Mouse (Mus musculus): ENCODE data around the gene Rhox4b. TPM values are rescaled to one million over a fixed set of nuclear protein-coding genes. Genes with fewer than 3 reads are reported as not detected.
"Not testable (repeated sequence)": the region's sequence is repeated elsewhere in the genome, so short reads cannot be mapped to it uniquely, and the experiment has no call there.

Gene Rhox4b
- not detected in 2 replicates for polyA plus RNA-seq (2011; ENCODE audit: insufficient read depth, insufficient read length, low read depth, missing spikeins)

- H3K9me3 ChIP-seq (replicated peaks; ENCODE audit: control insufficient read depth, insufficient read depth, low read length, poor library complexity, severe bottlenecking); H3K4me3 ChIP-seq (ENCODE audit: low read depth, low read length); H3K27me3 ChIP-seq (ENCODE audit: control insufficient read depth, insufficient read depth, low read length, poor library complexity, severe bottlenecking); H3K36me3 ChIP-seq (ENCODE audit: control insufficient read depth, insufficient read depth, low read length, poor library complexity, severe bottlenecking); H3K27ac ChIP-seq (ENCODE audit: insufficient read depth, low read length); H3K9ac ChIP-seq (ENCODE audit: low read depth, poor library complexity, severe bottlenecking); H3K4me1 ChIP-seq (ENCODE audit: control insufficient read depth, insufficient read depth, low read length): not testable (repeated sequence)
These were observed at the start of gene Rhox4b for GRCm38 (mm10) chrX:37432194-37432593. Gene Rhox4b (plus strand): TSS chrX:37432494.

- H3K27me3 ChIP-seq (ENCODE audit: control insufficient read depth, insufficient read depth, low read length, poor library complexity, severe bottlenecking); H3K9me3 ChIP-seq (replicated peaks; ENCODE audit: control insufficient read depth, insufficient read depth, low read length, poor library complexity, severe bottlenecking); H3K36me3 ChIP-seq (ENCODE audit: control insufficient read depth, insufficient read depth, low read length, poor library complexity, severe bottlenecking); H3K9ac ChIP-seq (ENCODE audit: low read depth, poor library complexity, severe bottlenecking); H3K27ac ChIP-seq (ENCODE audit: insufficient read depth, low read length); H3K4me1 ChIP-seq (ENCODE audit: control insufficient read depth, insufficient read depth, low read length); H3K4me3 ChIP-seq (ENCODE audit: low read depth, low read length): not testable (repeated sequence)
These were observed 41.7 kb upstream of the Rhox4b start, which contains the start of gene Rhox4a2 for GRCm38 (mm10) chrX:37390548-37390947. Gene Rhox4a2 (plus strand): TSS chrX:37390848.

- not testable (repeated sequence) for H3K27me3 ChIP-seq (ENCODE audit: control insufficient read depth, insufficient read depth, low read length, poor library complexity, severe bottlenecking); H3K27ac ChIP-seq (ENCODE audit: insufficient read depth, low read length); H3K4me3 ChIP-seq (ENCODE audit: low read depth, low read length); H3K9ac ChIP-seq (ENCODE audit: low read depth, poor library complexity, severe bottlenecking); H3K9me3 ChIP-seq (replicated peaks; ENCODE audit: control insufficient read depth, insufficient read depth, low read length, poor library complexity, severe bottlenecking); H3K4me1 ChIP-seq (ENCODE audit: control insufficient read depth, insufficient read depth, low read length); H3K36me3 ChIP-seq (ENCODE audit: control insufficient read depth, insufficient read depth, low read length, poor library complexity, severe bottlenecking)
These were observed 20.5 kb upstream of the Rhox4b start, which contains the start of gene Rhox2b for GRCm38 (mm10) chrX:37411767-37412166. Gene Rhox2b (plus strand): TSS chrX:37412067.

GRCm38 (mm10) chrX:37453380-37453779, 21.1 kb downstream of the Rhox4b start, which contains the start of gene Rhox2c:
Gene Rhox2c (plus strand): TSS chrX:37453680.
- not testable (repeated sequence) for H3K36me3 ChIP-seq (ENCODE audit: control insufficient read depth, insufficient read depth, low read length, poor library complexity, severe bottlenecking); H3K9ac ChIP-seq (ENCODE audit: low read depth, poor library complexity, severe bottlenecking); H3K27me3 ChIP-seq (ENCODE audit: control insufficient read depth, insufficient read depth, low read length, poor library complexity, severe bottlenecking); H3K4me1 ChIP-seq (ENCODE audit: control insufficient read depth, insufficient read depth, low read length); H3K4me3 ChIP-seq (ENCODE audit: low read depth, low read length); H3K9me3 ChIP-seq (replicated peaks; ENCODE audit: control insufficient read depth, insufficient read depth, low read length, poor library complexity, severe bottlenecking); H3K27ac ChIP-seq (ENCODE audit: insufficient read depth, low read length)

GRCm38 (mm10) chrX:37458285-37458684, 26.0 kb downstream of the Rhox4b start, which contains the start of gene Rhox3c:
Gene Rhox3c (plus strand): TSS chrX:37458585.
- H3K4me1 ChIP-seq (ENCODE audit: control insufficient read depth, insufficient read depth, low read length); H3K36me3 ChIP-seq (ENCODE audit: control insufficient read depth, insufficient read depth, low read length, poor library complexity, severe bottlenecking); H3K9ac ChIP-seq (ENCODE audit: low read depth, poor library complexity, severe bottlenecking); H3K4me3 ChIP-seq (ENCODE audit: low read depth, low read length); H3K27me3 ChIP-seq (ENCODE audit: control insufficient read depth, insufficient read depth, low read length, poor library complexity, severe bottlenecking); H3K27ac ChIP-seq (ENCODE audit: insufficient read depth, low read length); H3K9me3 ChIP-seq (replicated peaks; ENCODE audit: control insufficient read depth, insufficient read depth, low read length, poor library complexity, severe bottlenecking): not testable (repeated sequence)

GRCm38 (mm10) chrX:37480037-37480436, 47.7 kb downstream of the Rhox4b start, which contains the start of gene Rhox4c:
Gene Rhox4c (plus strand): TSS chrX:37480337.
- not testable (repeated sequence) for H3K4me3 ChIP-seq (ENCODE audit: low read depth, low read length); H3K9ac ChIP-seq (ENCODE audit: low read depth, poor library complexity, severe bottlenecking); H3K9me3 ChIP-seq (replicated peaks; ENCODE audit: control insufficient read depth, insufficient read depth, low read length, poor library complexity, severe bottlenecking); H3K36me3 ChIP-seq (ENCODE audit: control insufficient read depth, insufficient read depth, low read length, poor library complexity, severe bottlenecking); H3K27me3 ChIP-seq (ENCODE audit: control insufficient read depth, insufficient read depth, low read length, poor library complexity, severe bottlenecking); H3K4me1 ChIP-seq (ENCODE audit: control insufficient read depth, insufficient read depth, low read length); H3K27ac ChIP-seq (ENCODE audit: insufficient read depth, low read length)

Other genes with a start within 250 kb of the Rhox4b start
- 114 and 118 TPM in 2 replicates for gene Ndufa1, start 241.3 kb upstream of the Rhox4b start, polyA plus RNA-seq (2011; ENCODE audit: insufficient read depth, insufficient read length, low read depth, missing spikeins)
- gene Rnf113a1, start 241.2 kb upstream of the Rhox4b start, polyA plus RNA-seq (2011; ENCODE audit: insufficient read depth, insufficient read length, low read depth, missing spikeins): 5.3 and 9.1 TPM in 2 replicates
- gene Gm9, start 221.5 kb upstream of the Rhox4b start, polyA plus RNA-seq (2011; ENCODE audit: insufficient read depth, insufficient read length, low read depth, missing spikeins): 3.0 and 3.3 TPM in 2 replicates
- not detected in 2 replicates for gene Rhox1, start 210.2 kb upstream of the Rhox4b start, polyA plus RNA-seq (2011; ENCODE audit: insufficient read depth, insufficient read length, low read depth, missing spikeins)
- gene Rhox2a, start 187.5 kb upstream of the Rhox4b start, polyA plus RNA-seq (2011; ENCODE audit: insufficient read depth, insufficient read length, low read depth, missing spikeins): not detected in 2 replicates
- gene Rhox3a, start 182.6 kb upstream of the Rhox4b start, polyA plus RNA-seq (2011; ENCODE audit: insufficient read depth, insufficient read length, low read depth, missing spikeins): not detected in 2 replicates
- not detected in 2 replicates for gene Rhox4a, start 167.2 kb upstream of the Rhox4b start, polyA plus RNA-seq (2011; ENCODE audit: insufficient read depth, insufficient read length, low read depth, missing spikeins)
- gene Rhox3a2, start 52.5 kb upstream of the Rhox4b start, polyA plus RNA-seq (2011; ENCODE audit: insufficient read depth, insufficient read length, low read depth, missing spikeins): not detected in 2 replicates
- gene Rhox4a2, start 41.6 kb upstream of the Rhox4b start, polyA plus RNA-seq (2011; ENCODE audit: insufficient read depth, insufficient read length, low read depth, missing spikeins): not detected in 2 replicates
- not detected in 2 replicates for gene Rhox2b, start 20.4 kb upstream of the Rhox4b start, polyA plus RNA-seq (2011; ENCODE audit: insufficient read depth, insufficient read length, low read depth, missing spikeins)
- not detected in 2 replicates for gene Rhox2c, start 21.2 kb downstream of the Rhox4b start, polyA plus RNA-seq (2011; ENCODE audit: insufficient read depth, insufficient read length, low read depth, missing spikeins)
- gene Rhox3c, start 26.1 kb downstream of the Rhox4b start, polyA plus RNA-seq (2011; ENCODE audit: insufficient read depth, insufficient read length, low read depth, missing spikeins): not detected in 2 replicates
- not detected in 2 replicates for gene Rhox4c, start 47.8 kb downstream of the Rhox4b start, polyA plus RNA-seq (2011; ENCODE audit: insufficient read depth, insufficient read length, low read depth, missing spikeins)
- not detected in 2 replicates for gene Rhox2d, start 60.9 kb downstream of the Rhox4b start, polyA plus RNA-seq (2011; ENCODE audit: insufficient read depth, insufficient read length, low read depth, missing spikeins)
- gene Rhox4d, start 81.9 kb downstream of the Rhox4b start, polyA plus RNA-seq (2011; ENCODE audit: insufficient read depth, insufficient read length, low read depth, missing spikeins): not detected in 2 replicates
- not detected in 2 replicates for gene Rhox2e, start 98.0 kb downstream of the Rhox4b start, polyA plus RNA-seq (2011; ENCODE audit: insufficient read depth, insufficient read length, low read depth, missing spikeins)
- gene Rhox3e, start 109.5 kb downstream of the Rhox4b start, polyA plus RNA-seq (2011; ENCODE audit: insufficient read depth, insufficient read length, low read depth, missing spikeins): not detected in 2 replicates
- gene Rhox4e, start 124.9 kb downstream of the Rhox4b start, polyA plus RNA-seq (2011; ENCODE audit: insufficient read depth, insufficient read length, low read depth, missing spikeins): not detected in 2 replicates
- gene Rhox2f, start 138.9 kb downstream of the Rhox4b start, polyA plus RNA-seq (2011; ENCODE audit: insufficient read depth, insufficient read length, low read depth, missing spikeins): not detected in 2 replicates
- gene Rhox3f, start 148.5 kb downstream of the Rhox4b start, polyA plus RNA-seq (2011; ENCODE audit: insufficient read depth, insufficient read length, low read depth, missing spikeins): not detected in 2 replicates
- gene Rhox4f, start 175.2 kb downstream of the Rhox4b start, polyA plus RNA-seq (2011; ENCODE audit: insufficient read depth, insufficient read length, low read depth, missing spikeins): not detected in 2 replicates
- gene Rhox3g, start 196.1 kb downstream of the Rhox4b start, polyA plus RNA-seq (2011; ENCODE audit: insufficient read depth, insufficient read length, low read depth, missing spikeins): not detected in 2 replicates
- gene Rhox2g, start 211.0 kb downstream of the Rhox4b start, polyA plus RNA-seq (2011; ENCODE audit: insufficient read depth, insufficient read length, low read depth, missing spikeins): not detected in 2 replicates
- not detected in 2 replicates for gene Rhox4g, start 218.8 kb downstream of the Rhox4b start, polyA plus RNA-seq (2011; ENCODE audit: insufficient read depth, insufficient read length, low read depth, missing spikeins)
- not detected in 2 replicates for gene Rhox3h, start 236.3 kb downstream of the Rhox4b start, polyA plus RNA-seq (2011; ENCODE audit: insufficient read depth, insufficient read length, low read depth, missing spikeins)
- not detected in 2 replicates for gene Rhox2h, start 240.8 kb downstream of the Rhox4b start, polyA plus RNA-seq (2011; ENCODE audit: insufficient read depth, insufficient read length, low read depth, missing spikeins)